Mouse (Mus musculus): ENCODE measurements around the gene Pnmt. TPM values are rescaled to one million over a fixed set of nuclear protein-coding genes. Genes with fewer than 3 reads are reported as not detected.

Gene Pnmt
- total and polyA plus RNA-seq, 3 experiments = not detected

DNA sequence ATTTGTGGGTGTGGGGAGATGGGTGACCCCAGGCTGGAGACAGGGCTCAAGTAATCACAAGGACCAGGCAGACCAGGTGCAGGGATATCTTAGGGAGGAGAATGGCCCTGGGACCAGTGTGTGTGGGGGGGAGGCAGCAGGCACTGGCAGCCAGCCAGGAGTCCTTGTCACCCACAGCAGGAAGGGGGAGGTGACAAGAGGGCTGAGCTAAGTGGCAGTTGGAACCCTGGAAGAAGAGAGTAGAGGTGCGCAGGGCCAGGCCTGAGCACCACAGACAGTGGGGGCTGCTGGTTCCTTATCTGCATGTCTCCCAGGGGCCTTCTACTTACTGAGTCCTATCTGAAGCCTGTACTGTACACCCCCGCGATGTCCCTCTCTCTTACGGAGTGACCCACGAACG, 7.1 kb downstream of the Pnmt start:
- peaks cover 15 to 60% of the 10 kb centered on the region in 2 experiments for H3K4me1 ChIP-seq (ENCODE audit: control insufficient read depth in 1 of 2, insufficient read depth in 2 of 2)
- no peaks in the 10 kb centered on the region for H3K27me3 ChIP-seq (replicated peaks)
- H3K9ac ChIP-seq (ENCODE audit: insufficient read depth, low read depth) = no peak overlapping the region
- TF ChIP-seq KAT2A (IDR thresholded peaks at IDR 0.05; ENCODE audit: insufficient replicate concordance, low read length) (no peak), ZKSCAN1 (IDR thresholded peaks at IDR 0.05; ENCODE audit: borderline replicate concordance, low read depth, low read length) (no peak), IRF4 (IDR thresholded peaks at IDR 0.05; ENCODE audit: low read depth, low read length) (no peak), POLR2AphosphoS2 (IDR thresholded peaks at IDR 0.05; ENCODE audit: low read depth, low read length) (no peak), ZNF384 (IDR thresholded peaks at IDR 0.05; ENCODE audit: low read depth, low read length) (no peak), USF2 (conservative IDR thresholded peaks at IDR 0.05; ENCODE audit: low read depth, low read length) (no peak), MYC (IDR thresholded peaks at IDR 0.05; ENCODE audit: low read depth, low read length) (no peak), MAFK (IDR thresholded peaks at IDR 0.05; ENCODE audit: insufficient replicate concordance, low read length) (no peak), PAX5 (IDR thresholded peaks at IDR 0.05; ENCODE audit: low read length) (no peak), MAZ (IDR thresholded peaks at IDR 0.05; ENCODE audit: low read depth, low read length) (no peak), CHD1 (IDR thresholded peaks at IDR 0.05; ENCODE audit: low read depth, low read length) (no peak), SMC3 (IDR thresholded peaks at IDR 0.05; ENCODE audit: low read depth, low read length) (no peak), POLR2A (IDR thresholded peaks at IDR 0.05; ENCODE audit: low read depth, low read length) (no peak), ZMIZ1 (IDR thresholded peaks at IDR 0.05; ENCODE audit: low read depth, low read length) (no peak), RCOR1 (conservative IDR thresholded peaks at IDR 0.05; ENCODE audit: low read depth, low read length) (no peak), JUND (conservative IDR thresholded peaks at IDR 0.05; ENCODE audit: low read depth, low read length) (no peak), MAX (IDR thresholded peaks at IDR 0.05; ENCODE audit: low read length) (no peak), GABPA (IDR thresholded peaks at IDR 0.05; ENCODE audit: insufficient replicate concordance, low read depth, low read length) (no peak), BHLHE40 (IDR thresholded peaks at IDR 0.05; ENCODE audit: low read depth, low read length) (no peak)
- dilution Hi-C loops (cut with MboI; ENCODE audit: extremely low pct_ligation_motif_present, extremely low pct_unique_long_range_greater_than_20kb, low sequenced_read_pairs) = no loop called here
- H3K4me2 ChIP-seq (ENCODE audit: insufficient read depth, low read depth, poor library complexity, severe bottlenecking) = no peak overlapping the region
- no peaks in the 10 kb centered on the region for H3K79me2 ChIP-seq (replicated peaks; ENCODE audit: control insufficient read depth, extremely low read depth, insufficient read depth, poor library complexity, severe bottlenecking)
- no peaks in the 10 kb centered on the region for H3K9me3 ChIP-seq (replicated peaks; ENCODE audit: low read length)
- H3K36me3 ChIP-seq (replicated peaks in 1 of 2; ENCODE audit: control insufficient read depth in 1 of 2, insufficient read depth in 1 of 2, low read length in 1 of 2) = peaks cover 0 to 6% of the 10 kb centered on the region in 2 experiments
- in situ Hi-C loops (cut with MboI; ENCODE audit: low pct_ligation_motif_present, low pct_unique_long_range_greater_than_20kb, low sequenced_read_pairs) = loop anchor here (5.0 kb wide), 1 partner anchor 36 kb away; the partner anchor contains the start of gene Stard3
- no peak overlapping the region for H3K27ac ChIP-seq (ENCODE audit: insufficient read depth, low read depth)
- DNase-seq (ENCODE audit: extremely low read depth) = no peak
- no peak overlapping the region for H3K4me3 ChIP-seq (replicated peaks in 1 of 3; ENCODE audit: low read depth in 2 of 3, low read length in 2 of 3, poor library complexity in 1 of 3)

- no peaks in the 10 kb centered on the region for H3K9me3 ChIP-seq (replicated peaks; ENCODE audit: low read length)
- in situ Hi-C loops (cut with MboI; ENCODE audit: low pct_ligation_motif_present, low pct_unique_long_range_greater_than_20kb, low sequenced_read_pairs) = loop anchor here (5.0 kb wide), 1 partner anchor 37 kb away; the partner anchor contains the start of gene Stard3
- H3K27ac ChIP-seq (ENCODE audit: insufficient read depth, low read depth) = no peak overlapping the region
- no peak for DNase-seq (ENCODE audit: extremely low read depth)
- H3K4me1 ChIP-seq (ENCODE audit: control insufficient read depth in 1 of 2, insufficient read depth in 2 of 2) = peaks cover 15 to 59% of the 10 kb centered on the region in 2 experiments
- peaks cover 0 to 6% of the 10 kb centered on the region in 2 experiments for H3K36me3 ChIP-seq (replicated peaks in 1 of 2; ENCODE audit: control insufficient read depth in 1 of 2, insufficient read depth in 1 of 2, low read length in 1 of 2)
- no peak overlapping the region for H3K4me2 ChIP-seq (ENCODE audit: insufficient read depth, low read depth, poor library complexity, severe bottlenecking)
- TF ChIP-seq USF2 (conservative IDR thresholded peaks at IDR 0.05; ENCODE audit: low read depth, low read length) (no peak), IRF4 (IDR thresholded peaks at IDR 0.05; ENCODE audit: low read depth, low read length) (0 out of 2 replicates have a peak, but pooled peaks have one; percentile 4)
- dilution Hi-C loops (cut with MboI; ENCODE audit: extremely low pct_ligation_motif_present, extremely low pct_unique_long_range_greater_than_20kb, low sequenced_read_pairs) = no loop called here
- H3K27me3 ChIP-seq (replicated peaks) = no peaks in the 10 kb centered on the region
- no peak overlapping the region for H3K9ac ChIP-seq (ENCODE audit: insufficient read depth, low read depth)
- H3K79me2 ChIP-seq (replicated peaks; ENCODE audit: control insufficient read depth, extremely low read depth, insufficient read depth, poor library complexity, severe bottlenecking) = no peaks in the 10 kb centered on the region
- no peak overlapping the region for H3K4me3 ChIP-seq (replicated peaks in 1 of 3; ENCODE audit: low read depth in 2 of 3, low read length in 2 of 3, poor library complexity in 1 of 3)
Measured at GRCm38 (mm10) chr11:98394301-98394700, 8.1 kb downstream of the Pnmt start.

Measured in CH12.LX (cell line).